Mouse (Mus musculus) myocyte (in vitro differentiated cells): ENCODE measurements around the gene Rabepk. TPM values are rescaled to one million over a fixed set of nuclear protein-coding genes. Genes with fewer than 3 reads are reported as not detected.

ENCODE experiments used
- H3K27me3 ChIP-seq: one replicate; pipeline ENCODE4 v1.6.1; 2011; ENCODE audit not compliant: control insufficient read depth, insufficient read depth, insufficient read length
- H3K36me3 ChIP-seq: one replicate; pipeline ENCODE4 v1.6.1; 2011; ENCODE audit not compliant: control insufficient read depth, insufficient read depth
- H3K4me2 ChIP-seq: one replicate; pipeline ENCODE4 v1.6.1; 2011; ENCODE audit warnings: low read depth, control low read depth
- H3K4me3 ChIP-seq: one replicate; pipeline ENCODE4 v1.5.1; 2011; ENCODE audit warnings: mild to moderate bottlenecking, control low read depth, moderate library complexity
- H3K79me2 ChIP-seq: one replicate; pipeline ENCODE4 v1.6.1; 2011; ENCODE audit not compliant: control insufficient read depth, insufficient read depth
- H3ac ChIP-seq: one replicate; pipeline ENCODE4 v1.6.1; 2011; ENCODE audit not compliant: control insufficient read depth, insufficient read length
- CEBPB ChIP-seq: IDR thresholded peaks from 2 replicates; pipeline ENCODE4 v1.6.1; 2011; ENCODE audit warnings: mild to moderate bottlenecking, moderate library complexity; ENCODE audit not compliant: poor library complexity, insufficient read depth, severe bottlenecking
- E2F4 ChIP-seq: IDR thresholded peaks from one replicate; pipeline ENCODE4 v1.6.1; 2011; ENCODE audit warnings: mild to moderate bottlenecking, control low read depth, moderate library complexity; ENCODE audit not compliant: insufficient read depth
- MAX ChIP-seq: IDR thresholded peaks from one replicate; pipeline ENCODE4 v1.6.1; 2011; ENCODE audit warnings: low read depth, mild to moderate bottlenecking, control low read depth
- MYOD1 ChIP-seq, 3 experiments: IDR thresholded peaks; one replicate each; pipeline ENCODE4 v1.6.1; 2011; ENCODE audit warnings: control low read depth in 2 of 3, low read depth in 2 of 3, mild to moderate bottlenecking in 2 of 3, moderate library complexity in 1 of 3; ENCODE audit not compliant: insufficient read length in 2 of 3, control insufficient read depth in 1 of 3
- MYOG ChIP-seq, 3 experiments: IDR thresholded peaks; one replicate each; pipeline ENCODE4 v1.6.1; 2011; ENCODE audit warnings: control low read depth in 2 of 3, low read depth in 2 of 3, mild to moderate bottlenecking in 2 of 3; ENCODE audit not compliant: insufficient read length in 2 of 3, control insufficient read depth in 1 of 3, insufficient read depth in 1 of 3
- POLR2A ChIP-seq: IDR thresholded peaks from one replicate; pipeline ENCODE4 v1.6.1; 2011; ENCODE audit warnings: low read depth, mild to moderate bottlenecking, control low read depth, moderate library complexity; ENCODE audit not compliant: insufficient read length
- POLR2AphosphoS2 ChIP-seq: IDR thresholded peaks from one replicate; pipeline ENCODE4 v1.6.1; 2011; ENCODE audit warnings: low read depth, control low read depth; ENCODE audit not compliant: insufficient read length
- REST ChIP-seq: IDR thresholded peaks from one replicate; pipeline ENCODE4 v1.6.1; 2011; ENCODE audit warnings: mild to moderate bottlenecking, control low read depth, moderate library complexity; ENCODE audit not compliant: insufficient read depth, insufficient read length
- SRF ChIP-seq: IDR thresholded peaks from one replicate; pipeline ENCODE4 v1.6.1; 2011; ENCODE audit warnings: low read depth; ENCODE audit not compliant: control insufficient read depth, insufficient read length
- TCF12 ChIP-seq: IDR thresholded peaks from one replicate; pipeline ENCODE4 v1.6.1; 2011; ENCODE audit warnings: mild to moderate bottlenecking, control low read depth; ENCODE audit not compliant: poor library complexity, insufficient read depth, severe bottlenecking
- TCF3 ChIP-seq: IDR thresholded peaks from one replicate; pipeline ENCODE4 v1.6.1; 2011; ENCODE audit warnings: low read depth, control low read depth; ENCODE audit not compliant: insufficient read length
- USF1 ChIP-seq: IDR thresholded peaks from one replicate; pipeline ENCODE4 v1.6.1; 2011; ENCODE audit warnings: low read depth, mild to moderate bottlenecking, control low read depth, moderate library complexity
- polyA plus RNA-seq: library from polyadenylated mRNA; unstranded; fragments of >200 nt; fragmentation: generic; extraction: Trizol; gene quantifications from one replicate; pipeline ENCODE4 v1.2.1, GENCODE M21; 2012; ENCODE audit warnings: missing spikeins

Rabepk gene
- polyA plus RNA-seq, 1 experiment: 65.3 TPM

- no peaks in the 10 kb centered on the region for H3K27me3 ChIP-seq
Observed at GRCm38 (mm10) chr2:34744476-34744875, 55.2 kb downstream of the Rabepk start.

GRCm38 (mm10) chr2:34742675-34743074 lies 57.0 kb downstream of the Rabepk start:
- H3ac ChIP-seq: no peak overlapping the region
- H3K4me3 ChIP-seq: no peak overlapping the region
- TF ChIP-seq E2F4: no peak
- TF ChIP-seq USF1: no peak
- TF ChIP-seq MAX: no peak
- no peak for TF ChIP-seq TCF12
- no peak for TF ChIP-seq CEBPB
- no peak for TF ChIP-seq MYOG (IDR thresholded peaks at IDR 0.05; ENCODE audit: control insufficient read depth in 1 of 3, insufficient read depth in 1 of 3, insufficient read length in 2 of 3, low read depth in 2 of 3)
- no peak for TF ChIP-seq TCF3
- TF ChIP-seq REST: no peak
- TF ChIP-seq MYOD1 (IDR thresholded peaks at IDR 0.05; ENCODE audit: control insufficient read depth in 1 of 3, insufficient read length in 2 of 3, low read depth in 2 of 3): no peak
- no peak for TF ChIP-seq SRF
- TF ChIP-seq POLR2A: no peak
- no peak for TF ChIP-seq POLR2AphosphoS2
- H3K79me2 ChIP-seq: peaks cover 93% of the 10 kb centered on the region
- H3K36me3 ChIP-seq: no peaks in the 10 kb centered on the region
- H3K27me3 ChIP-seq: no peaks in the 10 kb centered on the region
- no peak overlapping the region for H3K4me2 ChIP-seq

More at GRCm38 (mm10) chr2:34744476-34744875, 55.2 kb downstream of the Rabepk start:
- Histone ChIP-seq H3ac (no peak overlapping the region), H3K36me3 (no peaks in the 10 kb centered on the region), H3K79me2 (peaks cover 93% of the 10 kb centered on the region), H3K4me3 (no peak overlapping the region), H3K4me2 (no peak overlapping the region)
- TF ChIP-seq REST (no peak), POLR2A (no peak), POLR2AphosphoS2 (no peak), USF1 (no peak), TCF12 (no peak)

GRCm38 (mm10) chr2:34741390-34742159 lies 58.1 kb downstream of the Rabepk start:
- H3K4me2 ChIP-seq: no peak overlapping the region
- no peak overlapping the region for H3K4me3 ChIP-seq
- no peaks in the 10 kb centered on the region for H3K36me3 ChIP-seq
- H3K79me2 ChIP-seq: peaks cover 93% of the 10 kb centered on the region
- H3K27me3 ChIP-seq: no peaks in the 10 kb centered on the region
- no peak for TF ChIP-seq REST
- no peak for TF ChIP-seq MYOG (IDR thresholded peaks at IDR 0.05; ENCODE audit: control insufficient read depth in 1 of 3, insufficient read depth in 1 of 3, insufficient read length in 2 of 3, low read depth in 2 of 3)
- no peak for TF ChIP-seq USF1
- no peak for TF ChIP-seq CEBPB
- TF ChIP-seq TCF3: no peak
- TF ChIP-seq E2F4: no peak
- no peak for TF ChIP-seq TCF12
- TF ChIP-seq SRF: no peak
- TF ChIP-seq MAX: no peak
- no peak overlapping the region for H3ac ChIP-seq

- no peak overlapping the region for H3K4me3 ChIP-seq
- no peak for TF ChIP-seq REST
- TF ChIP-seq TCF12: no peak
- TF ChIP-seq POLR2AphosphoS2: no peak
- no peak for TF ChIP-seq MYOG (IDR thresholded peaks at IDR 0.05; ENCODE audit: control insufficient read depth in 1 of 3, insufficient read depth in 1 of 3, insufficient read length in 2 of 3, low read depth in 2 of 3)
- no peak for TF ChIP-seq E2F4
- TF ChIP-seq TCF3: no peak
- TF ChIP-seq MAX: no peak
- no peak for TF ChIP-seq POLR2A
- TF ChIP-seq SRF: no peak
- no peak for TF ChIP-seq MYOD1 (IDR thresholded peaks at IDR 0.05; ENCODE audit: control insufficient read depth in 1 of 3, insufficient read length in 2 of 3, low read depth in 2 of 3)
- no peak for TF ChIP-seq CEBPB
- TF ChIP-seq USF1: no peak
- H3K4me2 ChIP-seq: no peak overlapping the region
- H3K27me3 ChIP-seq: no peaks in the 10 kb centered on the region
- no peaks in the 10 kb centered on the region for H3K36me3 ChIP-seq
- peaks cover 93% of the 10 kb centered on the region for H3K79me2 ChIP-seq
- H3ac ChIP-seq: no peak overlapping the region
Observed at GRCm38 (mm10) chr2:34739684-34740391, 59.9 kb downstream of the Rabepk start.

- Histone ChIP-seq H3K4me2 (no peak overlapping the region), H3K27me3 (no peaks in the 10 kb centered on the region), H3K79me2 (peaks cover 98% of the 10 kb centered on the region), H3ac (no peak overlapping the region), H3K4me3 (no peak overlapping the region), H3K36me3 (no peaks in the 10 kb centered on the region)
- TF ChIP-seq MYOD1 (IDR thresholded peaks at IDR 0.05; ENCODE audit: control insufficient read depth in 1 of 3, insufficient read length in 2 of 3, low read depth in 2 of 3): no peak
- TF ChIP-seq CEBPB: no peak
- no peak for TF ChIP-seq MYOG (IDR thresholded peaks at IDR 0.05; ENCODE audit: control insufficient read depth in 1 of 3, insufficient read depth in 1 of 3, insufficient read length in 2 of 3, low read depth in 2 of 3)
- TF ChIP-seq E2F4: no peak
- no peak for TF ChIP-seq POLR2A
- TF ChIP-seq POLR2AphosphoS2: no peak
- TF ChIP-seq MAX: no peak
- TF ChIP-seq USF1: no peak
- TF ChIP-seq SRF: no peak
- no peak for TF ChIP-seq TCF3
- no peak for TF ChIP-seq TCF12
- TF ChIP-seq REST: no peak
Observed at GRCm38 (mm10) chr2:34737911-34738310, 61.8 kb downstream of the Rabepk start.
